Comparison of ENCODE assay signal across 8 mouse cellular contexts in genomic region chr4:148435657-148436330, GRCm38 (mm10). TPM values are rescaled to one million over a fixed set of nuclear protein-coding genes. Genes with fewer than 3 reads are reported as not detected.
A peak's percentile ranks its signal among the peaks of the same experiment; 100 is the strongest.
DNase-seq lines count a peak whose midpoint lies in the region; ATAC-seq and TF ChIP-seq lines count a peak whose summit lies in the region.

No protein-coding gene starts in this region.

- TF ChIP-seq POLR2A in lung, adult 2 months (IDR thresholded peaks at IDR 0.05; ENCODE audit: borderline replicate concordance, extremely low read depth, low read depth, low read length), result no peak

- TF ChIP-seq CTCF in lung, postnatal 0 days (IDR thresholded peaks at IDR 0.05), result peak; percentile 55
- TF ChIP-seq CTCF in lung, adult 2 months (IDR thresholded peaks at IDR 0.05; ENCODE audit: insufficient read depth, low read length), result no peak

- no peak overlapping the region for H3K9ac ChIP-seq in lung, postnatal 0 days (replicated peaks; ENCODE audit: low read depth)
- H3K9ac ChIP-seq in neural tube, embryonic 15.5 days (replicated peaks), result no peak overlapping the region

- no peak for DNase-seq in lung, postnatal 0 days (ENCODE audit: low spot score)
- no peak for DNase-seq in lung, adult 2 months
- DNase-seq in layer of hippocampus, adult 18-20 months (ENCODE audit: low spot score in 2 of 2), result peak; percentile 50 to 71
- no peak for DNase-seq in c-Kit-positive CD71-positive TER-119-positive erythroid progenitor cells, embryonic 14.5 days (ENCODE audit: low spot score)
- DNase-seq in spleen, postnatal 10 days (ENCODE audit: low spot score in 2 of 2), result no peak

- no peak overlapping the region for H3K4me2 ChIP-seq in lung, postnatal 0 days (replicated peaks; ENCODE audit: low read depth, low read length)
- no peak overlapping the region for H3K4me2 ChIP-seq in neural tube, embryonic 15.5 days

- H3K4me1 ChIP-seq in lung, postnatal 0 days (ENCODE audit: insufficient read depth, low read depth, low read length), result no peaks in the 10 kb centered on the region
- no peaks in the 10 kb centered on the region for H3K4me1 ChIP-seq in lung, adult 2 months (ENCODE audit: control insufficient read depth, insufficient read depth, low read length)
- H3K4me1 ChIP-seq in neural tube, embryonic 15.5 days, result peaks cover 10% of the 10 kb centered on the region; the same call in 1 of the 2 replicates

- no peak for TF ChIP-seq EP300 in lung, postnatal 0 days (IDR thresholded peaks at IDR 0.05)

- WGBS in lung, postnatal 0 days, result 78% methylated on average over 6 of the region's 6 CpGs
- WGBS in lung, adult 2 months, result 75% methylated on average over 6 of the region's 6 CpGs
- 43% methylated on average over 6 of the region's 6 CpGs for WGBS in neural tube, embryonic 15.5 days

- H3K27ac ChIP-seq in lung, postnatal 0 days (ENCODE audit: low read length), result no peak overlapping the region
- peak overlapping the region; percentile 65 for H3K27ac ChIP-seq in neural tube, embryonic 15.5 days (replicated peaks)

- no peak for ATAC-seq in lung, postnatal 0 days
- peak; percentile 43; the same call in 1 of the 2 replicates for ATAC-seq in common myeloid progenitor, adult 5-6 weeks (replicated peaks; ENCODE audit: low read depth, poor library complexity, severe bottlenecking)
- ATAC-seq in neural tube, embryonic 15.5 days (ENCODE audit: low FRiP score), result peak; percentile 70
- no peak for ATAC-seq in monocyte, adult 5-6 weeks (replicated peaks; ENCODE audit: insufficient number of reproducible peaks, low FRiP score, low TSS enrichment, poor library complexity, severe bottlenecking)

- no peaks in the 10 kb centered on the region for H3K9me3 ChIP-seq in lung, postnatal 0 days (ENCODE audit: low read length)
- H3K9me3 ChIP-seq in neural tube, embryonic 15.5 days (replicated peaks), result no peaks in the 10 kb centered on the region

- no peak overlapping the region for H3K4me3 ChIP-seq in lung, postnatal 0 days (ENCODE audit: low read depth, low read length)
- no peak overlapping the region for H3K4me3 ChIP-seq in lung, adult 2 months (replicated peaks; ENCODE audit: extremely low read depth, low read depth, low read length)
- H3K4me3 ChIP-seq in neural tube, embryonic 15.5 days (replicated peaks), result no peak overlapping the region

- no peaks in the 10 kb centered on the region for H3K27me3 ChIP-seq in lung, postnatal 0 days (replicated peaks; ENCODE audit: insufficient read depth, low read length)
- H3K27me3 ChIP-seq in neural tube, embryonic 15.5 days (replicated peaks), result no peaks in the 10 kb centered on the region

- H3K36me3 ChIP-seq in lung, postnatal 0 days (ENCODE audit: insufficient read depth, low read length), result no peaks in the 10 kb centered on the region
- H3K36me3 ChIP-seq in neural tube, embryonic 15.5 days, result peaks cover 3% of the 10 kb centered on the region; the same call in 1 of the 2 replicates

RNA-seq across cellular contexts. Expression of gene Ubiad1, which starts 8.8 kb away (rescaled TPM):
- polyA plus RNA-seq in lung, postnatal 0 days (2015; fragmentation: Nextera tagmentation; extraction: Ambion mirVana), result 11.4 and 11.5 TPM in 2 replicates
- polyA plus RNA-seq in lung, adult 2 months (2012; rRNA removed), result 13.6 and 18.0 TPM in 2 replicates
- total RNA-seq in common myeloid progenitor, adult 5-6 weeks (2017), result 9.9 and 11.3 TPM in 2 replicates
- 1 to 10 TPM; 7.5 to 8.5 TPM for total RNA-seq in layer of hippocampus, adult 18-20 months (2021)
- 17.7 and 19.7 TPM in 2 replicates for polyA plus RNA-seq in neural tube, embryonic 15.5 days (2015; fragmentation: Nextera tagmentation; extraction: Ambion mirVana)
- 2.0 to 5.5 TPM (median 2.8 TPM) in 3 replicates for total RNA-seq in monocyte, adult 5-6 weeks (2017)

RNA-seq across cellular contexts. Expression of gene Mtor, which starts 12.6 kb away (rescaled TPM):
- 11.1 and 15.8 TPM in 2 replicates for polyA plus RNA-seq in lung, postnatal 0 days (2015; fragmentation: Nextera tagmentation; extraction: Ambion mirVana)
- 17.3 and 20.2 TPM in 2 replicates for polyA plus RNA-seq in lung, adult 2 months (2012; rRNA removed)
- total RNA-seq in common myeloid progenitor, adult 5-6 weeks (2017), result 19.0 and 19.4 TPM in 2 replicates
- 10 to 100 TPM; 88.9 to 90.7 TPM for total RNA-seq in layer of hippocampus, adult 18-20 months (2021)
- polyA plus RNA-seq in neural tube, embryonic 15.5 days (2015; fragmentation: Nextera tagmentation; extraction: Ambion mirVana), result 17.7 and 21.4 TPM in 2 replicates
- total RNA-seq in monocyte, adult 5-6 weeks (2017), result 14.9 to 23.1 TPM (median 19.1 TPM) in 3 replicates

Comparison
In these comparisons a context has a peak if more than half of its experiments do, and no peak if none do; other contexts are left out.
1. ATAC-seq: peak in common myeloid progenitor, adult 5-6 weeks (single experiment) and neural tube, embryonic 15.5 days (single experiment); none in lung, postnatal 0 days (single experiment) and monocyte, adult 5-6 weeks (single experiment).
2. DNase-seq: peak in layer of hippocampus, adult 18-20 months (2 of 2); none in lung, postnatal 0 days (single experiment), lung, adult 2 months (single experiment), c-Kit-positive CD71-positive TER-119-positive erythroid progenitor cells, embryonic 14.5 days (single experiment) and spleen, postnatal 10 days (0 of 2).